Mouse (Mus musculus): ENCODE measurements at regions not wholly inside any gene's neighbourhood (a gene's known extent, or its start where the extent isn't known, plus 50 kb on each side); places are given as distances from the start of the nearest gene placed in this dataset.

GRCm38 (mm10) chr9:115733104-115733503, 176.2 kb upstream of the Gadl1 start:
- no peaks in the 10 kb centered on the region for H3K9me3 ChIP-seq (replicated peaks; ENCODE audit: control insufficient read depth, low read length)
- no peak overlapping the region for H3K27ac ChIP-seq (ENCODE audit: low read length)
- H3K4me2 ChIP-seq (ENCODE audit: low read depth, low read length): no peak overlapping the region
- no peaks in the 10 kb centered on the region for H3K27me3 ChIP-seq (ENCODE audit: control insufficient read depth, insufficient read depth, low read depth, low read length)
- no peaks in the 10 kb centered on the region for H3K36me3 ChIP-seq (ENCODE audit: control insufficient read depth, insufficient read depth)
- ATAC-seq (ENCODE audit: low read depth): no peak
- WGBS (ENCODE audit: insufficient replicate concordance): 47% methylated on average over 4 of the region's 4 CpGs
- no peak overlapping the region for H3K9ac ChIP-seq (ENCODE audit: low read depth, low read length)
- H3K4me3 ChIP-seq (ENCODE audit: low read depth, low read length): no peak overlapping the region
- no peaks in the 10 kb centered on the region for H3K4me1 ChIP-seq (ENCODE audit: control insufficient read depth, low read depth, low read length)

GRCm38 (mm10) chr9:115739984-115740383, 169.3 kb upstream of the Gadl1 start:
- Histone ChIP-seq H3K9ac (ENCODE audit: low read depth, low read length) (no peak overlapping the region), H3K4me1 (ENCODE audit: control insufficient read depth, low read depth, low read length) (no peaks in the 10 kb centered on the region), H3K4me3 (ENCODE audit: low read depth, low read length) (no peak overlapping the region), H3K36me3 (ENCODE audit: control insufficient read depth, insufficient read depth) (no peaks in the 10 kb centered on the region), H3K27me3 (ENCODE audit: control insufficient read depth, insufficient read depth, low read depth, low read length) (no peaks in the 10 kb centered on the region), H3K4me2 (ENCODE audit: low read depth, low read length) (no peak overlapping the region), H3K27ac (ENCODE audit: low read length) (no peak overlapping the region), H3K9me3 (replicated peaks; ENCODE audit: control insufficient read depth, low read length) (no peaks in the 10 kb centered on the region)
- 61% methylated on average over 5 of the region's 5 CpGs for WGBS (ENCODE audit: insufficient replicate concordance)
- ATAC-seq (ENCODE audit: low read depth): no peak

GRCm38 (mm10) chr9:115746436-115746835, 162.8 kb upstream of the Gadl1 start:
- H3K4me1 ChIP-seq (ENCODE audit: control insufficient read depth, low read depth, low read length): no peaks in the 10 kb centered on the region
- H3K4me3 ChIP-seq (ENCODE audit: low read depth, low read length): no peak overlapping the region
- ATAC-seq (ENCODE audit: low read depth): no peak
- no peak overlapping the region for H3K4me2 ChIP-seq (ENCODE audit: low read depth, low read length)
- no peaks in the 10 kb centered on the region for H3K27me3 ChIP-seq (ENCODE audit: control insufficient read depth, insufficient read depth, low read depth, low read length)
- H3K27ac ChIP-seq (ENCODE audit: low read length): no peak overlapping the region
- H3K9ac ChIP-seq (ENCODE audit: low read depth, low read length): no peak overlapping the region
- H3K9me3 ChIP-seq (replicated peaks; ENCODE audit: control insufficient read depth, low read length): no peaks in the 10 kb centered on the region
- WGBS (ENCODE audit: insufficient replicate concordance): 26% methylated on average over 9 of the region's 9 CpGs
- H3K36me3 ChIP-seq (ENCODE audit: control insufficient read depth, insufficient read depth): no peaks in the 10 kb centered on the region

- no peak overlapping the region for H3K9ac ChIP-seq (ENCODE audit: low read depth, low read length)
- no peaks in the 10 kb centered on the region for H3K27me3 ChIP-seq (ENCODE audit: control insufficient read depth, insufficient read depth, low read depth, low read length)
- no peak overlapping the region for H3K4me3 ChIP-seq (ENCODE audit: low read depth, low read length)
- H3K9me3 ChIP-seq (replicated peaks; ENCODE audit: control insufficient read depth, low read length): no peaks in the 10 kb centered on the region
- 5% methylated on average over 2 of the region's 2 CpGs for WGBS (ENCODE audit: insufficient replicate concordance)
- peak; percentile 66 for ATAC-seq (ENCODE audit: low read depth)
- H3K4me2 ChIP-seq (ENCODE audit: low read depth, low read length): no peak overlapping the region
- H3K4me1 ChIP-seq (ENCODE audit: control insufficient read depth, low read depth, low read length): no peaks in the 10 kb centered on the region
- no peaks in the 10 kb centered on the region for H3K36me3 ChIP-seq (ENCODE audit: control insufficient read depth, insufficient read depth)
- no peak overlapping the region for H3K27ac ChIP-seq (ENCODE audit: low read length)
These were observed 148.8 kb upstream of the Gadl1 start for GRCm38 (mm10) chr9:115760496-115760895.

- H3K9me3 ChIP-seq (replicated peaks; ENCODE audit: control insufficient read depth, low read length): no peaks in the 10 kb centered on the region
- ATAC-seq (ENCODE audit: low read depth): no peak
- WGBS (ENCODE audit: insufficient replicate concordance): 60% methylated on average over 5 of the region's 5 CpGs
- H3K4me1 ChIP-seq (ENCODE audit: control insufficient read depth, low read depth, low read length): no peaks in the 10 kb centered on the region
- no peak overlapping the region for H3K27ac ChIP-seq (ENCODE audit: low read length)
- H3K9ac ChIP-seq (ENCODE audit: low read depth, low read length): no peak overlapping the region
- H3K27me3 ChIP-seq (ENCODE audit: control insufficient read depth, insufficient read depth, low read depth, low read length): no peaks in the 10 kb centered on the region
- H3K36me3 ChIP-seq (ENCODE audit: control insufficient read depth, insufficient read depth): no peaks in the 10 kb centered on the region
- H3K4me3 ChIP-seq (ENCODE audit: low read depth, low read length): no peak overlapping the region
- H3K4me2 ChIP-seq (ENCODE audit: low read depth, low read length): no peak overlapping the region
These were observed 145.1 kb upstream of the Gadl1 start for GRCm38 (mm10) chr9:115764136-115764535.

GRCm38 (mm10) chr9:115766471-115766870, 142.8 kb upstream of the Gadl1 start:
- Histone ChIP-seq H3K4me1 (ENCODE audit: control insufficient read depth, low read depth, low read length) (no peaks in the 10 kb centered on the region), H3K36me3 (ENCODE audit: control insufficient read depth, insufficient read depth) (no peaks in the 10 kb centered on the region), H3K9me3 (replicated peaks; ENCODE audit: control insufficient read depth, low read length) (no peaks in the 10 kb centered on the region), H3K4me3 (ENCODE audit: low read depth, low read length) (no peak overlapping the region), H3K27me3 (ENCODE audit: control insufficient read depth, insufficient read depth, low read depth, low read length) (no peaks in the 10 kb centered on the region), H3K9ac (ENCODE audit: low read depth, low read length) (no peak overlapping the region), H3K4me2 (ENCODE audit: low read depth, low read length) (no peak overlapping the region), H3K27ac (ENCODE audit: low read length) (no peak overlapping the region)
- no peak for ATAC-seq (ENCODE audit: low read depth)
- 73% methylated on average over 6 of the region's 6 CpGs for WGBS (ENCODE audit: insufficient replicate concordance)

- Histone ChIP-seq H3K27ac (ENCODE audit: low read length) (no peak overlapping the region), H3K4me3 (ENCODE audit: low read depth, low read length) (no peak overlapping the region), H3K36me3 (ENCODE audit: control insufficient read depth, insufficient read depth) (no peaks in the 10 kb centered on the region), H3K4me1 (ENCODE audit: control insufficient read depth, low read depth, low read length) (no peaks in the 10 kb centered on the region), H3K27me3 (ENCODE audit: control insufficient read depth, insufficient read depth, low read depth, low read length) (no peaks in the 10 kb centered on the region), H3K9ac (ENCODE audit: low read depth, low read length) (no peak overlapping the region), H3K9me3 (replicated peaks; ENCODE audit: control insufficient read depth, low read length) (no peaks in the 10 kb centered on the region), H3K4me2 (ENCODE audit: low read depth, low read length) (no peak overlapping the region)
- 71% methylated on average over 8 of the region's 8 CpGs for WGBS (ENCODE audit: insufficient replicate concordance)
- ATAC-seq (ENCODE audit: low read depth): no peak
These were observed 134.1 kb upstream of the Gadl1 start for GRCm38 (mm10) chr9:115775112-115775511.

- 76% methylated on average over 7 of the region's 7 CpGs for whole genome bisulfite sequencing (ENCODE audit: insufficient replicate concordance)
- Histone ChIP-seq H3K9me3 (replicated peaks; ENCODE audit: control insufficient read depth, low read length) (no peaks in the 10 kb centered on the region), H3K9ac (ENCODE audit: low read depth, low read length) (no peak overlapping the region), H3K27me3 (ENCODE audit: control insufficient read depth, insufficient read depth, low read depth, low read length) (no peaks in the 10 kb centered on the region), H3K4me1 (ENCODE audit: control insufficient read depth, low read depth, low read length) (no peaks in the 10 kb centered on the region), H3K4me3 (ENCODE audit: low read depth, low read length) (no peak overlapping the region), H3K27ac (ENCODE audit: low read length) (no peak overlapping the region), H3K36me3 (ENCODE audit: control insufficient read depth, insufficient read depth) (no peaks in the 10 kb centered on the region), H3K4me2 (ENCODE audit: low read depth, low read length) (no peak overlapping the region)
- ATAC-seq (ENCODE audit: low read depth): no peak
These were observed 133.4 kb upstream of the Gadl1 start for GRCm38 (mm10) chr9:115775858-115776257.

GRCm38 (mm10) chr9:115777097-115777864, 132.0 kb upstream of the Gadl1 start:
- H3K4me1 ChIP-seq (ENCODE audit: control insufficient read depth, low read depth, low read length): no peaks in the 10 kb centered on the region
- H3K4me2 ChIP-seq (ENCODE audit: low read depth, low read length): no peak overlapping the region
- ATAC-seq (ENCODE audit: low read depth): no peak
- H3K27ac ChIP-seq (ENCODE audit: low read length): no peak overlapping the region
- no peak overlapping the region for H3K4me3 ChIP-seq (ENCODE audit: low read depth, low read length)
- H3K9me3 ChIP-seq (replicated peaks; ENCODE audit: control insufficient read depth, low read length): no peaks in the 10 kb centered on the region
- no peaks in the 10 kb centered on the region for H3K36me3 ChIP-seq (ENCODE audit: control insufficient read depth, insufficient read depth)
- no peak overlapping the region for H3K9ac ChIP-seq (ENCODE audit: low read depth, low read length)
- no peaks in the 10 kb centered on the region for H3K27me3 ChIP-seq (ENCODE audit: control insufficient read depth, insufficient read depth, low read depth, low read length)
- 47% methylated on average over 9 of the region's 9 CpGs for WGBS (ENCODE audit: insufficient replicate concordance)

All from liver, embryonic 16.5 days (tissue).